Mouse (Mus musculus): ENCODE data around the gene Ndc1.

- TF ChIP-seq CTCF (IDR thresholded peaks at IDR 0.05; ENCODE audit: insufficient read depth, low read length) (no peak; the same call in 1 of the 2 replicates), POLR2A (IDR thresholded peaks at IDR 0.05; ENCODE audit: borderline replicate concordance, extremely low read depth, low read depth, low read length) (no peak)
These were observed 54.6 kb downstream of the Ndc1 start for GRCm38 (mm10) chr4:107422176-107422575.

All from lung, adult 2 months (tissue).